Mouse (Mus musculus) small intestine, adult 2 months (tissue): ENCODE measurements at regions not wholly inside any gene's neighbourhood (a gene's known extent, or its start where the extent isn't known, plus 50 kb on each side); places are given as distances from the start of the nearest gene placed in this dataset.
A peak's percentile ranks its signal among the peaks of the same experiment; 100 is the strongest.

ENCODE experiments used
- H3K27ac ChIP-seq: fragments of 200-500 bp; 2 replicates; pipeline ENCODE4 v1.5.1; 2012; ENCODE audit warnings: low read depth, low read length, control low read depth, inconsistent platforms; ENCODE audit not compliant: insufficient read depth
- H3K27me3 ChIP-seq: fragments of 200-500 bp; 2 replicates; pipeline ENCODE4 v1.6.1; 2012; ENCODE audit warnings: mild to moderate bottlenecking, moderate library complexity, low read length, inconsistent platforms; ENCODE audit not compliant: control insufficient read depth, insufficient read depth
- H3K36me3 ChIP-seq: fragments of 200-500 bp; 2 replicates; pipeline ENCODE4 v1.6.1; 2012; ENCODE audit warnings: mild to moderate bottlenecking, low read length, control low read depth, inconsistent platforms; ENCODE audit not compliant: control insufficient read depth, insufficient read depth
- H3K4me1 ChIP-seq: fragments of 200-500 bp; 2 replicates; pipeline ENCODE4 v1.6.1; 2012; ENCODE audit warnings: low read length, inconsistent platforms, mixed read lengths; ENCODE audit not compliant: control insufficient read depth, insufficient read depth, insufficient read length
- H3K4me3 ChIP-seq: fragments of 200-500 bp; 2 replicates; pipeline ENCODE4 v1.5.1; 2012; ENCODE audit warnings: low read depth, mild to moderate bottlenecking, control low read depth, inconsistent platforms, low read length, moderate library complexity
- CTCF ChIP-seq: fragments of 200-500 bp; IDR thresholded peaks from 2 replicates; pipeline ENCODE4 v1.5.1; 2012; ENCODE audit warnings: low read depth, mild to moderate bottlenecking, control low read depth, inconsistent platforms, low read length, moderate library complexity, mixed read lengths; ENCODE audit not compliant: insufficient replicate concordance, insufficient read length; ENCODE audit errors: extremely low read depth
- POLR2A ChIP-seq: fragments of 200-500 bp; IDR thresholded peaks from 2 replicates; pipeline ENCODE4 v1.6.1; 2012; ENCODE audit warnings: low read depth, mild to moderate bottlenecking, control low read depth, inconsistent platforms, low read length, moderate library complexity
- WGBS: fragments of 180-500 bp; shearing (Covaris S2); methylation state at CpG from one replicate; pipeline ENCODE4 v1.1.7; 2018; 5-methylcytosine and 5-hydroxymethylcytosine counted together

DNA sequence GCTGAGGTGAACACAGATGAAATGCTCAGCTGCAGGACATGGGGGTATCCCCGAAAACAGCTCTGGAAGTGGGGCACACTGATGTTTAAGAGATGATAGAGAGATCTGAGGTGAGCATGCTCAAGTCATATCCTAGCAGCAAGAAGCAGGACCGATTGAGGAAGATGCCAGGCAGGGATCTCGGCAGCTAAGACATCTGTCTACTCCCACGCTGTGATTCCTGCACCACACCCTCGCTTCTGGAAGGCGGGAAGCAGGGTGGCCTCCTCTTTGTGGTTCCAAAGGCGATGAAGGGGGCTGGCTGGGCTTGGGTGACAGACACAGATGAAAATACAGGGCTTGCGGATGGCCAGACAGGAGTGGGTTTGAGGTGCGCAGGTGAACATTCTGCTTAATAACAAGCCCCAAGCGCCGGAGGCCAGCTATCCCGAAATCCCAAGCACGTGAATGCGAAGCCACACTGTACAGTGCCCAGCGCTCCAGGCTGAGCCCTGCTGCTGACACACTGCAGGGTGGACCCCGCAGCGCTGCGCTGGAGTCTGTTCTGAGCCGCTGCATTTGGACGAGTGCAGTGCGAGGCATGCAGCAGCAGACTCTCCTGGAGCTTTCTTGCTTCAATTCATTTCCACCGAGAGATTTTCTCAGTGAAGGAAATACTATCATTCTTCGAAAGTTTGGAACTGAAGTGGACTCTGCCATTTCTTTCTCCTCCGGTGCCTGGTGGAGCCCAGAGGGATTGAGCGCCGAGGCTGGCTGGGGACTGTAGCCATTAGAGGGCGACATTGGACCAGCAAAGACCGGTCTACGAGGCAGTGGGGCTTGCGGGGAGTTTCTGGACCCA, 308.6 kb downstream of the Matn1 start:
- 19% methylated on average over 30 of the region's 30 CpGs for WGBS

DNA sequence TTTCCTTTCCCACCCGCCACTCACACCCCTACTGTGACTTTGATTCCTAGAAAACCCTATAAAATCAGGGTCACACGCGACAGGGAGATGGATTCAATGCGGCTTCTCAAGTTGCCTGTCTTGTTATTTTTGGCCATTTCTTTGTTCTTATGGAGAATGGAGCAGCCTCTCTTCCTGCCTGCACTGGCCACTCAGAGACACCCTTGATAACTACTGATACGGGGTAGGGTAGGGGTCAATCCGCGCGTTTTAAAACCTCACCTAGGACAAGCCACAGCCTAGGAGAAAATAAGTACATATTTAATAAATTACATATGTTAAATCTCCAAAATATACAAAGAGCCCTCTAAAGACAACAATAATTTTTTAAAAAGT, 309.2 kb downstream of the Matn1 start:
- 6% methylated on average over 8 of the region's 8 CpGs for whole genome bisulfite sequencing

More for the DNA sequence above, 308.6 kb downstream of the Matn1 start:
- H3K4me3 ChIP-seq: no peak overlapping the region
- H3K27ac ChIP-seq: no peak overlapping the region
- TF ChIP-seq CTCF (peak; percentile 72; the same call in 1 of the 2 replicates), POLR2A (no peak)
- no peaks in the 10 kb centered on the region for H3K4me1 ChIP-seq
- 0 out of 2 replicates have a peak, but pooled peaks cover 5% of the 10 kb centered on the region for H3K27me3 ChIP-seq
- no peaks in the 10 kb centered on the region for H3K36me3 ChIP-seq

DNA sequence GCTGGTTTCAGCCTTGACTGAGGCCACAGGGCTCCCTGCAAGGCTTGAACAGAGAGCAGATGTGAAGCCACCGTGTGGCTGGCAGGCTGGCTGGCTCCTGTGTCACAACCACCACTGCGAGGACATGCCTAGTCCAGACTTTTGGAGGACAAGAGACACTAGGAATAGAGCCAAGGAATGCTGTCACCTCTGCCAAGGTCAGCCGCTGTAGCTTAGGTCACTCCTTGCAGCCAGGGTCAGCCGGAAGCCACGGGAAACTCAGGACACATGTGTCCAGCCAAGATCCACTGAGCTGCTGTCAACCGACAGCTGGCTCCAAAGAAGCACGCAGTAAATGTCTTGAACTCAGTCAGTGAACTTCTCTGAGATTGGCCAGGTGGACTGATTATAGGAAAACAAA, 310.1 kb downstream of the Matn1 start:
- Histone ChIP-seq H3K27ac (no peak overlapping the region), H3K27me3 (0 out of 2 replicates have a peak, but pooled peaks cover 5% of the 10 kb centered on the region), H3K36me3 (no peaks in the 10 kb centered on the region), H3K4me3 (no peak overlapping the region), H3K4me1 (no peaks in the 10 kb centered on the region)
- WGBS: 66% methylated on average over 7 of the region's 7 CpGs
- TF ChIP-seq POLR2A (no peak), CTCF (no peak)

More for the DNA sequence above, 309.2 kb downstream of the Matn1 start:
- no peak overlapping the region for H3K4me3 ChIP-seq
- no peak overlapping the region for H3K27ac ChIP-seq
- TF ChIP-seq POLR2A (no peak), CTCF (no peak)
- 0 out of 2 replicates have a peak, but pooled peaks cover 5% of the 10 kb centered on the region for H3K27me3 ChIP-seq
- H3K36me3 ChIP-seq: no peaks in the 10 kb centered on the region
- H3K4me1 ChIP-seq: no peaks in the 10 kb centered on the region

DNA sequence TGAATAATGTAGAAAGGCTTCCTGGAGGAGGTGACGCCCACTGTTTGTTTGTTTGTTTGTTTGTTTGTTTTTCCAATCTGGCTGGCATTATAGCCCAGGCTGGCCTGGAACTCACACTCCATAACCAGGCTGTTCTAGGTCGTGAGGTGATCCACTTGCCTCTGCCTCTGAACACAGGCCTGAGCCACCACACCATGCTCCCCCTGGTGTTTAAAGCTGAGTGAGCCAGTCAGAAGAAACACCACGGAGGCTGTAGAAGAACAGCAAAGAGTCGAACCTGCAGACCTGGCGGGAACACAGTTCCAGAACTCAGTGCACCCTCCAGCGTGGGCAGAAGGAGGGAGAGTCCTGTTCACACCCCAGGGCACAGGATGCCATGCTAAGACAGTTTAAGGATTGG, 310.5 kb downstream of the Matn1 start:
- TF ChIP-seq POLR2A (no peak), CTCF (peak; percentile 16; the same call in 1 of the 2 replicates)
- 0 out of 2 replicates have a peak, but pooled peaks cover 5% of the 10 kb centered on the region for H3K27me3 ChIP-seq
- no peaks in the 10 kb centered on the region for H3K4me1 ChIP-seq
- H3K4me3 ChIP-seq: no peak overlapping the region
- WGBS: 27% methylated on average over 6 of the region's 6 CpGs
- H3K27ac ChIP-seq: no peak overlapping the region
- H3K36me3 ChIP-seq: no peaks in the 10 kb centered on the region

DNA sequence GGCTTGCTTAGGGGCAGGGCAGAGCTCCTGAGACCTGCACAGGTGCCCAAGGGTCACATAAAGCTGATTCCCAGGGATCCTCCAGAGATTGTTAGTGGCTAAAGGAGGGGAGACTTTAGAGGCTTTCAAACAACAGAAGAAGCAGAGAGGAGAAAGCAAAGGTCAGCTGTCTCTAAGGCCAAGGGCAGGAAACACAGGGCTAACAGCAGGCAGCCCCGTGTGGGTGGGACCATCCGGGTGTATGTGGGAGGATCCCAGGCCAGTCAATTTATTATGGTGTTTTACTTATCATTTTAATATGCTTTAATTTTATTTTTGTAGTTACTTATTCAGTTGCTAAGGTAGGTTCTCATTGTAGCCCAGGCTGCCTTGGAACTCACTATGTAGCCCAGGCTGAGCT, 317.1 kb downstream of the Matn1 start:
- WGBS: 49% methylated on average over 2 of the region's 2 CpGs

DNA sequence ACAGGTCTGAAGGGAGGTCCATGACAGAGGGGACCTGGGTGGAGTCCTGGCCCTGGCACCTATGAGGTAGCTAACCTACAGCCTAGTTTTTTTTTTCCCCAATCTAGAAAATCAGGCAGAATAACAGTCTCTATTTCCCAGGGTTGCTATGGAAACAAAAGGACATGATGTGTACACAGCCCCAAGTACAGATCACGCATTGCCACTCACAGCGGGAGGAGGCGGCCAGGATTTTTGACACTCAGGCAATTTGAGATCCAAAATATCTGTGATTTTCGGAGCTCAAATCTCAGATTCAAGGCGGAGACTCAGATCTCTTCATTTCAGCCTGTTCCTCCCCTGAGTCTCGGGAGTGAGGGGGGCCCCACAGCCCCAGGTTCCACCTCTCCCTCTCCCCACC, 318.7 kb downstream of the Matn1 start:
- WGBS: 57% methylated on average over 6 of the region's 6 CpGs
- H3K4me3 ChIP-seq: no peak overlapping the region
- TF ChIP-seq POLR2A (no peak), CTCF (no peak)
- no peak overlapping the region for H3K27ac ChIP-seq
- H3K36me3 ChIP-seq: no peaks in the 10 kb centered on the region
- no peaks in the 10 kb centered on the region for H3K27me3 ChIP-seq
- no peaks in the 10 kb centered on the region for H3K4me1 ChIP-seq

More for the DNA sequence above, 317.1 kb downstream of the Matn1 start:
- no peaks in the 10 kb centered on the region for H3K36me3 ChIP-seq
- no peak overlapping the region for H3K27ac ChIP-seq
- no peaks in the 10 kb centered on the region for H3K4me1 ChIP-seq
- TF ChIP-seq POLR2A (no peak), CTCF (no peak)
- H3K4me3 ChIP-seq: no peak overlapping the region
- H3K27me3 ChIP-seq: no peaks in the 10 kb centered on the region

DNA sequence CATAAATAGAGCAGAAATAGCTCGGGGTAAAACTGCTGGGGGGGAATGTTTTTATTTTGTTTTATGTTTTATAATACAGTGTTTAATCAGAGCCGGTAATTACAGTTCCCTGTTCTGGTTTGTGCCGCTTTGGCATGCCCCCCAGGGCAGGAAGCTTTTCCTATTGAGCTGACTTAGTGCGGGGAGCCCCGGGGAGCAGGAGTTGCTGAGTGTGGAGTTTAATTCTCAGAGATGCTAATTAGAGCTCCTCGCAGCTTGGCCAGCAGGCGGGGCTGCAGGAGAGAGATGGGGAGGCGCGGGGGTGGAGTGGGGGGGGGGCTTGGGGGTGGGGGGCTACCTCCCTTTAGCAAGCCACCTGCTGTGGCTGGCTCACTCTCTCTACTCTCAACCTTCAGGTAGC, 322.6 kb downstream of the Matn1 start:
- Histone ChIP-seq H3K4me1 (no peaks in the 10 kb centered on the region), H3K27me3 (no peaks in the 10 kb centered on the region), H3K27ac (no peak overlapping the region), H3K4me3 (no peak overlapping the region), H3K36me3 (no peaks in the 10 kb centered on the region)
- TF ChIP-seq POLR2A: no peak
- no peak for TF ChIP-seq CTCF
- 27% methylated on average over 9 of the region's 9 CpGs for WGBS

DNA sequence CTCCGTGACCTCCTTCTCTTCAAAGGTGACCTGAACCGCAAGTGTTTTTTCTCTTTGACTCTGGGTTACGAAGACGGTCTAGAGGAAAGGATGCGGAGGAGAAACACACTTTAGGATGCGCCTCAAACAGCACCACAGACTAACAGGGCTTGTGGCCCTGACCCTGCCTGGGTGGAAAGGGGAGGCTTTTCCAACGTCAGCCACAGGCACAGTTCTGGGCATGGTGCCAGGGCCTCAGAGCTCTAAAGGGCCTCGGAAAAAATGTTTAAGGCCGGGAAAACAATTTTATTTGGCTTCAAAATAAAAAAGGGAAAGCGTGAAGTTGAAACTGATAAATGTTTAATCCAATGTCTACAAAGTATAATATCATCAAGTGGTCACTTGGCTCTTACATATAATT, 323.6 kb downstream of the Matn1 start:
- 42% methylated on average over 10 of the region's 10 CpGs for WGBS
- no peaks in the 10 kb centered on the region for H3K36me3 ChIP-seq
- H3K27ac ChIP-seq: no peak overlapping the region
- no peaks in the 10 kb centered on the region for H3K4me1 ChIP-seq
- no peaks in the 10 kb centered on the region for H3K27me3 ChIP-seq
- TF ChIP-seq POLR2A (no peak), CTCF (no peak)
- no peak overlapping the region for H3K4me3 ChIP-seq
